Mouse (Mus musculus) heart, embryonic 13.5 days (tissue): ENCODE data around the gene Htr1d. TPM values are rescaled to one million over a fixed set of nuclear protein-coding genes. Genes with fewer than 3 reads are reported as not detected.

Experiments
- ATAC-seq: fragments of 200-750 bp; cut with Nextera tagmentation; 2 replicates; pipeline ENCODE4 v1.8.0; 2017; ENCODE audit warnings: moderate TSS enrichment; ENCODE audit not compliant: insufficient number of reproducible peaks, low FRiP score, low TSS enrichment; ENCODE audit errors: extremely low read depth
- H3K27ac ChIP-seq: fragments of 300-500 bp; sonication (generic); replicated peaks from 2 replicates; pipeline ENCODE4 v1.5.1; 2015; ENCODE audit warnings: moderate library complexity, mild to moderate bottlenecking, inconsistent platforms
- H3K27me3 ChIP-seq: fragments of 300-500 bp; sonication (generic); replicated peaks from 2 replicates; pipeline ENCODE4 v1.6.1; 2015; ENCODE audit warnings: mild to moderate bottlenecking, inconsistent platforms
- H3K36me3 ChIP-seq: fragments of 300-500 bp; sonication (generic); 2 replicates; pipeline ENCODE4 v1.6.1; 2015; ENCODE audit warnings: mild to moderate bottlenecking, inconsistent platforms
- H3K4me1 ChIP-seq: fragments of 300-500 bp; sonication (generic); 2 replicates; pipeline ENCODE4 v1.6.1; 2015; ENCODE audit warnings: inconsistent platforms
- H3K4me2 ChIP-seq: fragments of 300-500 bp; sonication (generic); 2 replicates; pipeline ENCODE4 v1.6.1; 2015; ENCODE audit warnings: inconsistent platforms, mild to moderate bottlenecking, moderate library complexity
- H3K4me3 ChIP-seq: fragments of 300-500 bp; sonication (generic); 2 replicates; pipeline ENCODE4 v1.5.1; 2015; ENCODE audit warnings: moderate library complexity, mild to moderate bottlenecking, inconsistent platforms
- H3K9ac ChIP-seq: fragments of 300-500 bp; sonication (generic); 2 replicates; pipeline ENCODE4 v1.6.1; 2015; ENCODE audit warnings: inconsistent platforms, mild to moderate bottlenecking, moderate library complexity
- H3K9me3 ChIP-seq: fragments of 300-500 bp; sonication (generic); 2 replicates; pipeline ENCODE4 v1.6.1; 2016; ENCODE audit warnings: inconsistent platforms
- WGBS: fragments of 180-500 bp; shearing (Covaris S2); methylation state at CpG from one replicate; pipeline ENCODE4 v1.1.7; 2015; ENCODE audit warnings: mixed read lengths; 5-methylcytosine and 5-hydroxymethylcytosine counted together
- polyA plus RNA-seq: library from polyadenylated mRNA; unstranded; fragments of >200 nt; fragmentation: Nextera tagmentation; extraction: Ambion mirVana; gene quantifications from 2 replicates; pipeline ENCODE4 v1.2.1, GENCODE M21; 2015

Htr1d gene
- polyA plus RNA-seq, 1 experiment from 2014 or later: 0.16 TPM

DNA sequence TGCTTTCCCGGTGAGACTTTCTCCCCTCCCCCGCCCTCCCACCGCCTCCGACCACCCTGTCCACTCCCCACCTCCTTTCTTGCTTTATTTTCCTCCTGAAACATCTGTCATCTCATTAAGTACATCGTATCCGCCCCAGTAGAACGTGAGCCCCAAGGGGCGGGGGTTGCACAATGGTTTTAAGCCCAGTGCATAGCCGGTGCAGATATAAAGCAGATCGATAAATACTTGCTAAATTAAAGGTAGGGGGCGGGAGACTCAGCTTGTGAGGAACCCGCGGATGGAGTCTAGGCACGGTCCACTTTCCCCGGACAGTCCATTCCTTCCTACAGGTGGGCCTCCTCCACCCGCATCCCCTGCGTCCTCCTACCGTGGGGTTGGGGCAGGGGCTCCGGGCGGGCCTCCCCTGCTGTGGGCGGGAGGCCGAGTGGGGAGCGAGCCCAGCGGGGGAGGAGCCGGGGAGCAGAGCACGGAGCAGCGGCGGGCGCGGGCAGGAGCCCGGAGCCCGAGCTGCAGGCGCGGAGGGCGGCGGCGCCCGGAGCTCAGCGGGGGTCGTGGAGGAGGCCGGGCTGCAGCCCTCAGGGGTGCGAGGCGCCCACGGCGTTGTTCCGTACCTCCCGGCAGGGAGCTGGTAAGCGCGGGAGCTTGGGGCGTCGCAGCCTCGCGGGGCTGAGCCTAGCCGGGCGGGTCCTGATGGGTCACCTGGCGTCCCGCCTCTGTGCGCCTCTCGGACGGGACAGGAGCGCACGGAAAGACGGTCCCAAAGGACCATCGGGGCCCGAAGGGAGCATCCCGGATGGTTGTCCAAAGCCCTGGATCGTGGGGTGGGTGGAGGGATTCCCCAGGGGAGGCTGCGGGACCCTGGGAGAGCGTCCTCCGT, 1.0 kb downstream of the Htr1d start:
- H3K27ac ChIP-seq: no peak overlapping the region
- no peak for ATAC-seq
- no peaks in the 10 kb centered on the region for H3K9me3 ChIP-seq
- peaks cover 82% of the 10 kb centered on the region for H3K27me3 ChIP-seq
- 2% methylated on average over 63 of the region's 70 CpGs for WGBS
- peak overlapping the region; percentile 59 for H3K4me3 ChIP-seq
- peaks cover 13% of the 10 kb centered on the region for H3K4me1 ChIP-seq
- no peaks in the 10 kb centered on the region for H3K36me3 ChIP-seq
- peak overlapping the region; percentile 95 for H3K4me2 ChIP-seq
- peak overlapping the region; percentile 77 for H3K9ac ChIP-seq

DNA sequence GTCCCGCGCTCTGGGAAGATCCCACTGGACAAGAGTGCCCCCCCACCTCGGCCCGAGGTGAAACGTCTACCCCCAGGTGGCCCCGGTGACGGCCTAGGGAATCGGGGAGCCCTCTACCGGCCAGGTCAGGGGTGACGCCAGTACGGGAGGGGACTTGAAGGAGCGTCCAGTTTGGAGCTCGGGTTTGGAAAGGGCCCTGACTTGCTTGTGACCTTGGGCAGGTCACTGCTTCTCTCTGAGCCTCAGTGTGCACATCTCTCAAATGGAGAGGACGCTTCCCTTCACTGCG, 1.6 kb downstream of the Htr1d start:
- ATAC-seq: no peak
- peaks cover 82% of the 10 kb centered on the region for H3K27me3 ChIP-seq

DNA sequence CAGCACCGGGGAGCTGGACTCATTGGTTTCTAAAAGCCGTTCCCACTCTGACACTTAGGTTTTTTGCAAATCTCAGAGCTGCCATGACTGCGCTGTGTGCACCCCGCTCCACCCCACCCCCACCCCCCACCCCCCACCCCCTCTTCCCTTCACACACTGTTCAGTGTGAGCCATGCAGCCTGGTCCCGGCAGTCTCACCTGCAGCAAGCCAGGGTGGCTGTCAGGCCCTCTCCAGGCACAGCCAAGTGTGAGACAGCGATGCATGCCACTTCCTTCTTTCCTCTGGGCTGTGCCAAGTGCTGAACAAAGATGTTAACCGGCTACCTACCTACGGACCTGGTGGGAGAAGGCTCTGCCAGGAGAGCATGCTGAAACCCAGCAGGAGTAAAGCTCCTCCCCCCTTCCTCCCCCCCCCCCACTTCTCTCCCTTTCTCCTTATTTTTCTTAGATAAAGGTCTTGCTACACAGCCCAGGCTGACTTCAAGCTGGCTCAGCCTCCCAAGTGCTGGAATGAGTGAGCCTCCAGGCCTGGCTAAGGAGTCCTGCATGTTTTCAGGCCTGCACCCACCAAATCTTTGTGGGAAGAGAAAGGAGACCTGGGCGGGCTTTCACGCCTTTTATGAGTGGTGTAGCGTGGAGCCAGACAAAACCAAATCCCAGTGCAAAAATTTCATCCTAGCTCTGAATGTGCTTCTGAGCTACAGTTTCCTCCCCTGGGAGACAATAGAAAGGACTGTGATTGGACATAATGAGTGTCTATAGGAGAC, 7.5 kb downstream of the Htr1d start:
- Histone ChIP-seq H3K27me3 (peaks cover 29% of the 10 kb centered on the region), H3K9ac (no peak overlapping the region), H3K36me3 (no peaks in the 10 kb centered on the region), H3K9me3 (no peaks in the 10 kb centered on the region), H3K4me2 (peak overlapping the region; percentile 40), H3K27ac (peak overlapping the region; percentile 43), H3K4me3 (no peak overlapping the region), H3K4me1 (peaks cover 13% of the 10 kb centered on the region)
- 29% methylated on average over 11 of the region's 11 CpGs for WGBS
- ATAC-seq: no peak

More for the DNA sequence above, 1.6 kb downstream of the Htr1d start:
- peak overlapping the region; percentile 59 for H3K4me3 ChIP-seq
- peak overlapping the region; percentile 77 for H3K9ac ChIP-seq
- H3K9me3 ChIP-seq: no peaks in the 10 kb centered on the region
- no peaks in the 10 kb centered on the region for H3K36me3 ChIP-seq
- H3K4me1 ChIP-seq: peaks cover 14% of the 10 kb centered on the region
- 3% methylated on average over 15 of the region's 15 CpGs for WGBS
- H3K27ac ChIP-seq: no peak overlapping the region
- H3K4me2 ChIP-seq: peak overlapping the region; percentile 95

DNA sequence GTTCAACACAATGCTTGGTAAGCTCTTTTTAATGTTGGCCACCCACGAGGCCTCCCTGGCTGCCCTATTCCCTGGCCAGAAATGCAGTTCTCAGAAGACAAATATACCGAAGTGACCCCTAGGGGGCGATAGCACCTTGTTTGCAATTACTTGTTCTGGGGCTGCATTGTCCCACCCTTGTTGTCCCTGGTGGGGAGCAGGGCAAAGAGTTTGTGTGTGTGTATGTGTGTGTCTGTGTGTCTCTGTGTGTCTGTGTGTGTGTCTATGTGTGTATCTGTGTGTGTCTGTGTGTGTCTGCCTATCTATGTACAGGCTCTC, 8.0 kb downstream of the Htr1d start:
- Histone ChIP-seq H3K36me3 (no peaks in the 10 kb centered on the region), H3K4me1 (peaks cover 13% of the 10 kb centered on the region), H3K9ac (no peak overlapping the region), H3K4me2 (peak overlapping the region; percentile 40; the same call in 1 of the 2 replicates), H3K4me3 (no peak overlapping the region), H3K27ac (peak overlapping the region; percentile 43), H3K9me3 (no peaks in the 10 kb centered on the region), H3K27me3 (peaks cover 23% of the 10 kb centered on the region)
- no peak for ATAC-seq
- 4% methylated on average over 3 of the region's 3 CpGs for WGBS

DNA sequence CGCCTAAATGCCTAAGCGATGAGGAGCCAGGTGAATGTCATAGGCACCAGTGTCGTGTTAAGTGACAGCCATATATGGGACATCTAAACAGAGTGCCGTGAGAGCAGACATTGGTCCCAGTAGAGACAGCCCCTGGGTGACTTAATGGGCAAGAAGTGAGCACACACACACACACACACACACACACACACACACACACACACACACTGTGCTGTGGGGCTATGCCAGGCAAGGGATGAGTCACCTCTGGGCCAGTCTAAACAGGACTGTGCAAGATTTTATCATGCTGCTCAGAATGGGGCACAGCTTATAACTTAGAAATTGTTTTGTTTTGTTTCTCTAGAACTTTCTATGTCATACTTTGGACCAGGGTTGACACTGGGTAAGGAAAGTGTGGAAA, 10.7 kb downstream of the Htr1d start:
- H3K4me1 ChIP-seq: peaks cover 21% of the 10 kb centered on the region
- no peak overlapping the region for H3K27ac ChIP-seq
- H3K4me3 ChIP-seq: no peak overlapping the region
- no peaks in the 10 kb centered on the region for H3K36me3 ChIP-seq
- no peak overlapping the region for H3K4me2 ChIP-seq
- no peak overlapping the region for H3K9ac ChIP-seq
- H3K9me3 ChIP-seq: no peaks in the 10 kb centered on the region
- no peak for ATAC-seq
- H3K27me3 ChIP-seq: peaks cover 13% of the 10 kb centered on the region
- WGBS: 62% methylated on average over 4 of the region's 4 CpGs

DNA sequence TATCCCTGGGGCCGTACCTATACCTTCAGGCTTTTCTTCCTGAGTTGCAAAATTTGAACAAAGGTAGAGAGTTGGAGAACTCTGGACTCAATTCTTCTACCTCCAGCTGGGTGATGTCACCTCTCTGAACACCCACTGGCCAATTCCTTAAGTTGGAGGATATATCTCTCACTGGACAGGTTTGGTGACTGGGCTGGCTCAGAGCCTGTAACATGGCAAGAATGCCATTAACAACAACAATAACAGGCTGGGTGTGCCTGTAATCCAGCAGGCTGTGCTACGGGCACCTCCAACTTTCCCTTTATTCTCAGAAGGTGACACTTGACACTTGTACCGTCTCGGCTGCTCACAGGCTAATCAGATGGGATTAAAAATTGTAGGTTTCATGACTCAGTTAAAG, 15.8 kb downstream of the Htr1d start:
- no peak overlapping the region for H3K4me3 ChIP-seq
- H3K4me1 ChIP-seq: peaks cover 19% of the 10 kb centered on the region
- no peaks in the 10 kb centered on the region for H3K9me3 ChIP-seq
- H3K27me3 ChIP-seq: no peaks in the 10 kb centered on the region
- H3K36me3 ChIP-seq: no peaks in the 10 kb centered on the region
- no peak for ATAC-seq
- 67% methylated on average over 4 of the region's 4 CpGs for WGBS
- no peak overlapping the region for H3K27ac ChIP-seq
- no peak overlapping the region for H3K4me2 ChIP-seq
- no peak overlapping the region for H3K9ac ChIP-seq

DNA sequence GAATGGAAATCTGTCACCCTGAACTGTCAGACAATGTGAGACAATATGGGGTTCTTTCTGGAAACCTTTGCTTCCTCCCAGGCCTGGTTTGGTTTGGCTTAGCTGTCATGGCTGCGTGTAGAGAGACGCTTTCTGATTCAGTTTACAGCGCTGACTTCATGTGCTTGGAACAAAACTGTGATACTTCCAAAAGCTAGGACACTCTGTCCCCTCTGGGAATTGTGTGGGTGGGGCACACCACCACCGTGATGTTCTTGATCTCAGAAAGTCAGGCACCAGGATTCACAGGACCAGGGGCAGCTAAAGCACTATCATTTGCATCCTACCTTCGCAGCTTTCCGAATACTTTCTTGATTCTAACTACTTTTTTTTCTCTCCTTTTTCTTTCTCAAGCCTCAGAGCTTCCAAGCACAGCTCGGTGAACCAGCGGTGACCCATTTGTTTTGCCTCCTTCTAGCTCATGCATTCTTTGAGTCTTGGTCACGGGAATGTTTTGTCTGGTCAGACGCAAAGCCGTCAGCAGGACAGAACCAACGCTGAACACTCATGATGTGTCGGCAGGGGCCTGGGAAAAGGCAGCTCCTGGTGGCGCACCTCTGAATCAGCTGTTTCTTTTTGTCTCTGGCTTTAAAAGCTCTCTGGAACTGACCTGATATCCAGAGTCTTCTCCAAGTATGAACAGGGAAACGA, 18.2 kb downstream of the Htr1d start:
- WGBS: 50% methylated on average over 15 of the region's 15 CpGs
- Histone ChIP-seq H3K9me3 (no peaks in the 10 kb centered on the region), H3K27ac (no peak overlapping the region), H3K9ac (no peak overlapping the region), H3K4me2 (no peak overlapping the region), H3K4me3 (no peak overlapping the region), H3K27me3 (no peaks in the 10 kb centered on the region), H3K36me3 (no peaks in the 10 kb centered on the region), H3K4me1 (peaks cover 18% of the 10 kb centered on the region)
- no peak for ATAC-seq

DNA sequence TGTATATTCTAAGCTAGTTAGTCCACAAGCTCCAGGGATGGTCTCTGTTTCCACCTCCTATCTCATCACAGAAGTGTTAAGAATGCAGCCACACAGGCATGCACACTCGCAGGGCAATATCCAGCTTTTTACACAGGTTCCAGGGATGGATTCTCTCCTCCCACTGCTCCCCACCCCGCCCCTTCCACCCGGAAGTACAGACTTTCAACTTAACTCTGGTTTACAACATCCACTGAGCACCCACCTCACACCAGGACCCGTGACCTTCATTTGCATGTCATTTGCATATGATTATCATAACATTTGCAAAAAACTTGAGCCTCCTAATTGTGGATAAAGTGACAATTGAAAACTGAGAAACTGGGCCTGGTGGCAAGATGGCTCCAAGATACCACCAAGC, 21.2 kb downstream of the Htr1d start:
- Histone ChIP-seq H3K4me2 (no peak overlapping the region), H3K4me3 (no peak overlapping the region), H3K27me3 (no peaks in the 10 kb centered on the region), H3K4me1 (peaks cover 10% of the 10 kb centered on the region), H3K9ac (no peak overlapping the region), H3K27ac (no peak overlapping the region), H3K36me3 (no peaks in the 10 kb centered on the region), H3K9me3 (no peaks in the 10 kb centered on the region)
- WGBS: 49% methylated on average over 4 of the region's 4 CpGs
- ATAC-seq: no peak

DNA sequence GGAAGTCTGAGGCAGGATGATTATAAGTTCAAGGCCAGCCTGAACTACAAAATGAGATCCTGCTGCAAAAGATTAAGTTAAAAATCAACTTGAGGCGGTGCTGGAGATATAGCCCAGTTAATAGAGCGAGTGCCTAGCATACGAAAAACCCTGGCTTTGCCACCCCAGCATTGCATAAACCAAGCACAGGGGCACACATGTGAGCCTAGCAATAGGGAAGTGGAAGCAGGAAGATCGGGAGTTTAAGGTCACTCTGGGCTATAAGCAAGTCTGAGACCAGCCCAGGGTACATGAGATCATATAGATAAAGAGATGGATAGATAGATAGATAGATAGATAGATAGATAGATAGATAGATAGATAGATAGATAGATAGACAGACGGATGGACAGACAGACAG, 26.5 kb downstream of the Htr1d start:
- H3K36me3 ChIP-seq: no peaks in the 10 kb centered on the region
- 76% methylated on average over 5 of the region's 5 CpGs for WGBS
- no peak overlapping the region for H3K4me3 ChIP-seq
- ATAC-seq: no peak
- no peak overlapping the region for H3K27ac ChIP-seq
- H3K9me3 ChIP-seq: no peaks in the 10 kb centered on the region
- H3K4me2 ChIP-seq: no peak overlapping the region
- no peaks in the 10 kb centered on the region for H3K27me3 ChIP-seq
- H3K9ac ChIP-seq: no peak overlapping the region
- peaks cover 18% of the 10 kb centered on the region for H3K4me1 ChIP-seq

DNA sequence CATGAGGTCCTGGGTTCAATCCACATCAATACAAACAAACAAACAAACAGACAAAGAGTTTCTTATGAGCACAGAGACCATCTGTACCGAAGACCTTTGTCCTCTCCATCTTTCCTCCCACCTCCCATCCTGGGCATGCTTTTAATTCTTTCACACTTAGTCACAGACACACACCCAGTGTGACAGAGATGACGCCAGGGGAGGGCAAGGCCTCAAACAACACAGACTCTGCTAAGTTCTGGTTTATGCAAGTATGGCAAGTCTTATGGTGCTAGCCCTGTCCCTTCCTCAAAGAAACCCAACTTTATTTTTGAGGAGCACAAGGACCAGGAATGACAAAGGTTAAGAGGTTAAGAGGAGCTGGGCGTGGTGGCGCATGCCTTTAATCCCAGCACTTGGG, 26.9 kb downstream of the Htr1d start:
- H3K4me1 ChIP-seq: peaks cover 22% of the 10 kb centered on the region
- ATAC-seq: no peak
- no peaks in the 10 kb centered on the region for H3K9me3 ChIP-seq
- WGBS: 66% methylated on average over 4 of the region's 4 CpGs
- no peaks in the 10 kb centered on the region for H3K36me3 ChIP-seq
- no peak overlapping the region for H3K27ac ChIP-seq
- no peak overlapping the region for H3K4me3 ChIP-seq
- no peak overlapping the region for H3K9ac ChIP-seq
- H3K4me2 ChIP-seq: no peak overlapping the region
- H3K27me3 ChIP-seq: no peaks in the 10 kb centered on the region

DNA sequence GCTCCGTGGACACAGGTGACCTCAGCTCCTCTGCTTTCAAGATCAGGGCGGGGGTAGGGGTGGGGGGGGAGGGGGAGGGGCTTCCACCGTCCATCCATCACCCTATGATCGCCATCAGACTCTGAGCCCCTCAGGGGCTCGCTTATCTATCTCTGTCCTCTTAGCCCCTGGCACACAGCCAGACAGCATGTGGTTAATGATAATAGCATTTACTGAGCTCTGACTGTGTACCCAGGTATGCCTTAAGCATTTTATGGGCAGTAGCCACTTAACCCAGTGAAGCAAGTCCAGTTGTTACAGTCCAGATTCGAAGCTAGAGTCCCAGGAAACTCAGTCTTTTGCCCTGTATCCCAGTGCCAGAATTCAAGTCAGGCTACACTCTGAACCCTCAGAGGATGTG, 28.2 kb downstream of the Htr1d start:
- Histone ChIP-seq H3K9ac (no peak overlapping the region), H3K27me3 (no peaks in the 10 kb centered on the region), H3K4me2 (0 out of 2 replicates have a peak overlapping the region, but pooled peaks have one; percentile 6), H3K27ac (no peak overlapping the region; the same call in 1 of the 2 replicates), H3K9me3 (no peaks in the 10 kb centered on the region), H3K4me3 (no peak overlapping the region), H3K4me1 (peaks cover 24% of the 10 kb centered on the region), H3K36me3 (no peaks in the 10 kb centered on the region)
- ATAC-seq: no peak
- 3% methylated on average over 6 of the region's 6 CpGs for WGBS
